Mouse (Mus musculus) right cerebral cortex, adult 2 months (tissue): Measurements from ENCODE around the gene Phf13.

Source experiments
- DNase-seq, 2 experiments: peaks; one replicate each; pipeline ENCODE4 v3.0.0; 2021 to 2022; ENCODE audit warnings: low spot score in 2 of 2

The Phf13 gene

GRCm38 (mm10) chr4:152013036-152013813 lies 17.2 kb upstream of the Phf13 start:
- DNase-seq, result no peak

- no peak for DNase-seq
These were observed 16.1 kb upstream of the Phf13 start for GRCm38 (mm10) chr4:152012109-152012508.

GRCm38 (mm10) chr4:152011171-152011760 lies 15.2 kb upstream of the Phf13 start:
- no peak for DNase-seq

GRCm38 (mm10) chr4:152010707-152011134 lies 14.7 kb upstream of the Phf13 start:
- DNase-seq, result no peak

- peak in 1 of 2 experiments; percentile 42 for DNase-seq
These were observed 14.1 kb upstream of the Phf13 start for GRCm38 (mm10) chr4:152010091-152010706.

DNA sequence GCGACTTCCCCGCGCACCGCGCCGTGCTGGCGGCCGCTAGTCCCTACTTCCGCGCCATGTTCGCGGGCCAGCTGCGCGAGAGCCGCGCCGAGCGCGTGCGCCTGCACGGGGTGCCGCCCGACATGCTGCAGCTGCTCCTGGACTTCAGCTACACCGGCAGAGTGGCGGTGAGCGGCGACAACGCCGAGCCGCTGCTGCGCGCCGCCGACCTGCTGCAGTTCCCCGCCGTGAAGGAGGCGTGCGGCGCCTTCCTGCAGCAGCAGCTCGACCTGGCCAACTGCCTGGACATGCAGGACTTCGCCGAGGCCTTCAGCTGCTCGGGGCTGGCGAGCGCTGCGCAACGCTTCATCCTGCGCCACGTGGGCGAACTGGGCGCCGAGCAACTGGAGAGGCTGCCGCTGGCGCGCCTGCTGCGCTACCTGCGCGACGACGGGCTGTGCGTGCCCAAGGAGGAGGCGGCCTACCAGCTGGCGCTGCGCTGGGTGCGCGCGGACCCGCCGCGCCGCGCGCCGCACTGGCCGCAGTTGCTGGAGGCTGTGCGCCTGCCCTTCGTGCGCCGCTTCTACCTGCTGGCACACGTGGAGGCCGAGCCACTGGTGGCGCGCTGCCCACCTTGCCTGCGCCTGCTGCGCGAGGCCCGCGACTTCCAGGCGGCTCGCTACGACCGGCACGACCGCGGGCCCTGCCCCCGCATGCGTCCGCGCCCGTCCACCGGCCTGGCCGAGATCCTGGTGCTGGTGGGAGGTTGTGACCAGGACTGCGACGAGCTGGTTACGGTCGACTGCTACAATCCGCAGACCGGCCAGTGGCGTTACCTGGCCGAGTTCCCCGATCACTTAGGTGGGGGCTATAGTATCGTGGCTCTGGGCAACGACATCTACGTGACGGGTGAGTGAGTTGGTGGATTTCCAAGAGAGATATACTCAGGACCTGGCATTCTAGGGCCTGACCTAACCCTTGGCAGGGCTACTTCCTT lies 13.3 kb upstream of the Phf13 start:
- DNase-seq, result peak; percentile 76 to 81

GRCm38 (mm10) chr4:152008622-152009075 lies 12.6 kb upstream of the Phf13 start, which contains the start of gene Klhl21:
Gene Klhl21 (plus strand): TSS chr4:152008803.
- DNase-seq, result peak; percentile 91 to 94

- DNase-seq, result no peak
These were observed 12.1 kb upstream of the Phf13 start for GRCm38 (mm10) chr4:152008148-152008500.

GRCm38 (mm10) chr4:152007481-152008147 lies 11.6 kb upstream of the Phf13 start:
- peak in 1 of 2 experiments; percentile 26 for DNase-seq

- no peak for DNase-seq
These were observed 10.8 kb upstream of the Phf13 start for GRCm38 (mm10) chr4:152006812-152007211.

DNA sequence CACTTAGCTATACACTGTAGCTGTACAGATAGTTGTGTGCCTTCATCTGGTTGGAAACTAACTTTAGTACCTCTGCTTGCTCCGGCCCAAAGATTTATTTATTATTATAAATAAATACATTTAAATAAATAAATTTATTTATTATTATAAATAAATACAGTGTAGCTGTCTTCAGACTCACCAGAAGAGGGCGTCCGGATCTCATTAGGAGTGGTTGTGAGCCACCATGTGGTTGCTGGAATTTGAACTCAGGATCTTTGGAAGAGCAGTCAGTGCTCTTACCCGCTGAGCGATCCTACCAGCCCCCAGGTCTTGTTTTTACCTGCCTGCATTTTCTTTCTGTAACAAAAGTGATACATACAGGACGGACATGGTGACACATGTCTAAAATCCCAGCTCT lies 10.1 kb upstream of the Phf13 start:
- DNase-seq, result no peak

DNA sequence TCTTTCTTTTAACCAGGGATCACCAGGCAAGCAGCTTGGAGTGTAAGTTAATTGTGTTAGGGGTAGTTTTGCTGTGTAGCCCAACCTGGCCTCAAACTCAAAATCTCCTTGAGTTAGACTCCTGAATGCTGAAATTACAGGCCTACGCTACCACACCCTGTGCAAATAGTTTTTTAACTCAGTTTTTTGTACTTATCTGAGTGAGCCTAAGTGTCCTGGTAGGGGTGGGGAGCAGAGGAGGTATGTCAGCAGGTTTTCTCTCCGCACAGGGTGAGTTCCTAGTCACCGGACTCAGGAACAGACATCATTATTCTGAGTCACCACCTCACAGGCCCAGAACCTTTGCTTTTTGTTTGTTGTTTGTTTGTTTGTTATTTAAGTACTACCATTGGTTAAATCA lies 6.0 kb upstream of the Phf13 start:
- DNase-seq, result no peak

GRCm38 (mm10) chr4:152001335-152001734 lies 5.3 kb upstream of the Phf13 start:
- no peak for DNase-seq

DNA sequence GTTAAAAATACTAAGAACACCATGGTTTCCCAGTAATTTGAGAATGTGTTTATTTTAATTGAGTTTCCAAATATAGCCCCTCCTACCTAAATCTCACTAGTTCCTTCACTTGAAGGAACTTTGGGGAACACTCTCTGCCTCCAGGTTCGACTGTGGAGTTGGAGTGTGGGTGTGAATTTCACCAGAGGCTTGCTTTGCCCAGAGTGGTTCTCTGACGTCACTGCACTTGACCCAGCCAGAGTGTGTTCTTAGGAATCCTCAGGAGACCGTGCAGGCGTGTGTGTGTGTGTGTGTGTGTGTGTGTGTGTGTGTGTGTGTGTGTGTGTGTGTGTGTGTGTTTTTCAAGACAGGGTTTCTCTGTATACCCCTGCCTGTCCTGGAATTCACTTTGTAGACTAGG lies 4.8 kb upstream of the Phf13 start:
- no peak for DNase-seq

DNA sequence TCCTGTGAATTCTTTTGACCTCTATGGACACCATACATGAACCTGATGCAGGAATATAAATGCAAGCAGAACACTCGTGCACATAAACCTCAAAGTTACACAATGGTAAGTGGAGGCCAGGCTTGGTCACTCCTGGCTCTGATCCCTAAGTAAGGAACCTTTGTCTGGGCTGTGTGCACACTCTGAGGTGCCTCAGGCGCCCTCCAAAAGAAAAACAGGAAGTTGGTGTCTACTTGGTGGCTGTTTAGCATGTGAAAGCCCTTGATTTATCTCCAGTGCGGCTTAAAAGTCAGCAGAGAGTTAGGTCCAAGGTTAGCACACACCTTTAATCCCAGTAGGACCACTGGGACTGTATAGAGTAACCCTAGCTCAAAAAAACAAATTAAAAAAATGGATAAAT lies 3.4 kb upstream of the Phf13 start:
- no peak for DNase-seq

- no peak for DNase-seq
These were observed 1.6 kb upstream of the Phf13 start for GRCm38 (mm10) chr4:151997701-151998100.

GRCm38 (mm10) chr4:151996951-151997222 lies 829 bp upstream of the Phf13 start:
- no peak for DNase-seq

- DNase-seq, result no peak
These were observed 486 bp downstream of the Phf13 start for GRCm38 (mm10) chr4:151995371-151996172.

- DNase-seq, result peak in 1 of 2 experiments; percentile 5
These were observed 1.6 kb downstream of the Phf13 start for GRCm38 (mm10) chr4:151994228-151995171.
